Mouse (Mus musculus) cortical plate, adult 2 months (tissue): ENCODE measurements around the gene Sbp. TPM values are rescaled to one million over a fixed set of nuclear protein-coding genes. Genes with fewer than 3 reads are reported as not detected.

Source experiments
- H3K27ac ChIP-seq: fragments of 200-500 bp; 2 replicates; pipeline ENCODE4 v1.5.1; 2012; ENCODE audit warnings: low read length, control low read depth, inconsistent platforms; ENCODE audit not compliant: insufficient read depth
- H3K4me1 ChIP-seq: fragments of 200-500 bp; 2 replicates; pipeline ENCODE4 v1.6.1; 2011; ENCODE audit warnings: low read length; ENCODE audit not compliant: control insufficient read depth, insufficient read depth
- H3K4me3 ChIP-seq: fragments of 200-500 bp; 2 replicates; pipeline ENCODE4 v1.5.1; 2011; ENCODE audit warnings: mild to moderate bottlenecking, low read length, control low read depth; ENCODE audit not compliant: insufficient read depth
- CTCF ChIP-seq: fragments of 200-500 bp; IDR thresholded peaks from 2 replicates; pipeline ENCODE4 v1.5.1; 2011; ENCODE audit warnings: mild to moderate bottlenecking, control low read depth, low read length; ENCODE audit not compliant: insufficient read depth; ENCODE audit errors: extremely low read depth
- POLR2A ChIP-seq: fragments of 200-500 bp; IDR thresholded peaks from 2 replicates; pipeline ENCODE4 v1.6.1; 2011; ENCODE audit warnings: mild to moderate bottlenecking, low read length, control low read depth; ENCODE audit not compliant: insufficient read depth; ENCODE audit errors: extremely low read depth
- polyA plus RNA-seq: library from polyadenylated mRNA; depleted of rRNA; stranded (reverse); fragments of >200 nt; gene quantifications from 2 replicates; pipeline ENCODE4 v1.2.3, GENCODE M21; 2012

Gene Sbp
- polyA plus RNA-seq, 1 experiment: not detected

DNA sequence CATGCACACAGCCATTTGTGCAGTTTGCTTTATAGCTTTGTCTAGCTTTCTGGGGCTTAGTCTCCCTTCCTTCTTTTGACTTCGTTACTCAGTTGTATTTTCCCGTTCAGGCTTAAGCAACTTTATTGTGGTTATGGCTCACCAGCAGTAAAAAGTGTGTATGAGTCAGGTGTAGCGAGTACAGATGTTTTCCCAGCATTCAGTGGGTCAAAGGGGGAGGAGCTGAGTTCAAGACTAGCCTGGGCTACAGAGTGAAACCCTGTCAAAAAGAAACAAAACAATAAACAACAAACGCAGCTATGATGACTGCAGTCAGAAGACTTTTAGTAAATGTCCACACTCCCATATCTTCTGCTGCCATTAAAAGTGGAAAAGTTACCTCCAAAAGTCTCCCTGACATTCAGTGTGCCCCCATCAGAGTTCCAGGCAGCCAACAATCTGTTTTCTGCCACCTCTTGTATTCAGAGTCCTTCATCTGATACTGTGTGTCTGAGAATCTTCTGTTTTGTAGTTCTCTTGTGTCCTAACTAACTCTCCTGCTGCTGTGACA lies 20.2 kb downstream of the Sbp start:
- TF ChIP-seq CTCF: no peak
- TF ChIP-seq POLR2A: no peak
- no peak overlapping the region for H3K27ac ChIP-seq
- H3K4me1 ChIP-seq: no peaks in the 10 kb centered on the region
- H3K4me3 ChIP-seq: no peak overlapping the region

- TF ChIP-seq CTCF (no peak), POLR2A (no peak)
- no peak overlapping the region for H3K27ac ChIP-seq
- no peaks in the 10 kb centered on the region for H3K4me1 ChIP-seq
- no peak overlapping the region for H3K4me3 ChIP-seq
Measured at GRCm38 (mm10) chr17:23965805-23966425, 24.4 kb downstream of the Sbp start.

DNA sequence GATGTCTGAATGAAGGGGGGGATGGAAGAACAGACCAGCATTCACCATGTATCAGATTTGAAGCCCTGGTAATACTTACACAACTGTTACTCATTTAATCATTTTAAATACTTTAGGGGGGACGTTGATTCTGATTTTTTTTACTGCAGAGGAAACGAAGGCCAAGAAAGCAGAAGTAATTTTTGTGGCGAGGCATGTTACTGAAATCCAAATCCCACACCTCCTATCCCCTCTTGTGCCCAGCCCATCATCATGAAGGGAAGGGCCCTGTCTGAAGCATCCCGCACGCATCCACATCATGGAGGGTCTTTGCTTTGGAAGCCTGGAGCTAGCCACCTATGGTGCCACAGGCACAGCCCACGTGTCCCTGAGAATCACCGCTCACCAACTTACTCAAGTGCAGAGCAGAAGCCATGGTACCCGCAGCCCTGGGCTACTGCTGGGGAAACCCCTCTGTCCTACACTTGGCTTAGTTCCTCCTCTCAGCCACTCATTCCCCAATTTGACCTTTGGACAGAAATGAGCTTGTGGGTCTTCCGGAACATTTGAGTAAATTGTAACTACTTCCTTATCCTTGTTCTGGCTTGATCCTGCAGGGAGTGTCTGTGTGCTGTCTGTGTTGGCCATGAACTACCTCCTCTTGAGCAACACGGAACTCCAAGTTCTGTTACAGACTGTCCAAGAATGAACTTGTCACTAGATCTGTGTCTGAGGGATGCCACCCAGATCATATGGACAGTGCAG lies 25.4 kb downstream of the Sbp start:
- H3K4me3 ChIP-seq: no peak overlapping the region
- H3K27ac ChIP-seq: no peak overlapping the region
- TF ChIP-seq CTCF (no peak), POLR2A (no peak)
- H3K4me1 ChIP-seq: no peaks in the 10 kb centered on the region

GRCm38 (mm10) chr17:23968780-23969179 lies 27.3 kb downstream of the Sbp start:
- Histone ChIP-seq H3K4me1 (no peaks in the 10 kb centered on the region), H3K27ac (no peak overlapping the region), H3K4me3 (no peak overlapping the region)
- TF ChIP-seq POLR2A: no peak
- no peak for TF ChIP-seq CTCF

GRCm38 (mm10) chr17:23969231-23969630 lies 27.8 kb downstream of the Sbp start:
- Histone ChIP-seq H3K4me3 (no peak overlapping the region), H3K4me1 (no peaks in the 10 kb centered on the region), H3K27ac (no peak overlapping the region)
- TF ChIP-seq POLR2A (no peak), CTCF (peak; percentile 83)

GRCm38 (mm10) chr17:23971315-23971714 lies 29.8 kb downstream of the Sbp start:
- Histone ChIP-seq H3K4me1 (no peaks in the 10 kb centered on the region), H3K27ac (no peak overlapping the region), H3K4me3 (no peak overlapping the region)
- TF ChIP-seq CTCF (no peak), POLR2A (no peak)

DNA sequence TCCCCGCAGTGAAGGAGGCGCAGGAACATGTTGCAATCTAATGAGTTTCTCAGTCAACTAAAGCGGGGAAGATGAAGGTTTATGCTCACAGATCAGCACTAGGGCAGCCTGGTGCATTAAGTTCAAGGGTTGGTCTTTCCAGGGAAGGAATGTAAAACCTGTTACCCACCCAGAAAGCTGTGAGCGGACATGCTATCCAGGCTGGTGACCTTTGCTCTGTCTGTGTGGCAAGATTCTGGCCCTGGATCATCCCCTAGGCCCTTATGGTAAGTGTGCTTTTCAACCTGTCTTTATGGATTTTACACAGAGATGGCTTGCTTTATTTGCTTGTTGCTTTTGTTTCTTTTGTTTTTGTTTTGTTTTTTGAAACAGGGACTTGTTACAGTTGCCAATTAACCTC lies 35.2 kb downstream of the Sbp start:
- no peak for TF ChIP-seq POLR2A
- TF ChIP-seq CTCF: no peak

GRCm38 (mm10) chr17:23979471-23979870 lies 38.0 kb downstream of the Sbp start:
- no peak for TF ChIP-seq CTCF
- no peak for TF ChIP-seq POLR2A
- no peak overlapping the region for H3K4me3 ChIP-seq
- H3K4me1 ChIP-seq: peaks cover 3% of the 10 kb centered on the region; the same call in 1 of the 2 replicates
- no peak overlapping the region for H3K27ac ChIP-seq

More for the DNA sequence above, 35.2 kb downstream of the Sbp start:
- Histone ChIP-seq H3K4me1 (peaks cover 3% of the 10 kb centered on the region; the same call in 1 of the 2 replicates), H3K4me3 (no peak overlapping the region), H3K27ac (no peak overlapping the region)

DNA sequence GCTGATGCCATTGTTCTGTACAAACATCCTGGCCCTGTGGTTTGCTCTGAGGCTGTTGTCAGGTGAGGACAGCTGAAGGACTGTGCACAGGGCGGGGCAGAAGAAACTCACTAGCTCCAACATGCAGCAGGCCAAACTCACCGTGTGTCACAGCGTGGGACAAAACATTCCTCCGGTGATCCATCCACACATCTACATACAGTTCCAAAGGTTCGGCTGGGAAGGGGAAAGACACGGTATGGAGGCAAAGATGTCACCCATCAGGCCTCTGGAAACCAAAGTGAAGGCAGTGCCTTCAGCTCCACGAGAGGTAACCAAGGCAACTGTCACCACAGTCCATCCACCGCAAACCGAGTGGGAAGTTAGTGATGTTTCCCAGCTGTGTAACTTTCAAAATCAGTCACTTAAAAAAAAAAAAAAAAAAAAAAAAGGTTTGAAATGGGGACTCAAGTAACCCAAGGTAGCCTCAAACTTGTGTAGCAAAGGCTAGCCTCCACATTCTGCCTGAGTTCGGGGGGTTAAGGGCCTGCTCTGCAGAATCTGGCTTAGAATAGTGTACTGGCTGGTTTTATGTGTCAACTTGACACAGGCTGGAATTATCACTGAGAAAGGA lies 38.9 kb downstream of the Sbp start, which contains the start of gene Prss30:
Gene Prss30 (minus strand): TSS at position 270 of the 613 bp plus-strand sequence.
- Histone ChIP-seq H3K27ac (no peak within 1 kb of the TSS), H3K4me1 (peaks cover 3% of the 10 kb centered on the region; the same call in 1 of the 2 replicates), H3K4me3 (no peak within 1 kb of the TSS)
- TF ChIP-seq CTCF: no peak
- no peak for TF ChIP-seq POLR2A
